Mouse (Mus musculus) MEL (cell line): ENCODE measurements around the gene Uchl4. TPM values are rescaled to one million over a fixed set of nuclear protein-coding genes. Genes with fewer than 3 reads are reported as not detected.

Experiments used
- DNase-seq: peaks from one replicate; pipeline ENCODE4 v3.0.0; 2011; ENCODE audit warnings: low read depth, low spot score
- H3K27ac ChIP-seq: 2 replicates; pipeline ENCODE4 v1.5.1; 2012; ENCODE audit warnings: low read depth, mild to moderate bottlenecking, control low read depth, low read length, moderate library complexity; ENCODE audit not compliant: control insufficient read depth
- H3K27me3 ChIP-seq, 2 experiments: fragments of 150-350 bp in 1 of 2; sonication (generic) in 1 of 2; 2 replicates each; pipeline ENCODE4 v1.6.1; 2012; ENCODE audit warnings: low read length in 2 of 2, mild to moderate bottlenecking in 2 of 2, improper control_type of control experiment in 1 of 2, moderate library complexity in 1 of 2; ENCODE audit not compliant: insufficient read depth in 2 of 2, control insufficient read depth in 1 of 2
- H3K36me3 ChIP-seq, 2 experiments: 2 replicates each; pipeline ENCODE4 v1.6.1; 2012 to 2014; ENCODE audit warnings: low read length in 2 of 2, improper control_type of control experiment in 1 of 2, inconsistent platforms in 1 of 2, mild to moderate bottlenecking in 1 of 2; ENCODE audit not compliant: insufficient read depth in 2 of 2, control insufficient read depth in 1 of 2
- H3K4me1 ChIP-seq, 2 experiments: fragments of 150-350 bp in 1 of 2; sonication (generic) in 1 of 2; 2 replicates each; pipeline ENCODE4 v1.6.1; 2012; ENCODE audit warnings: low read length in 2 of 2, improper control_type of control experiment in 1 of 2, mild to moderate bottlenecking in 1 of 2; ENCODE audit not compliant: insufficient read depth in 2 of 2, control insufficient read depth in 1 of 2
- H3K4me3 ChIP-seq, 2 experiments: fragments of 150-350 bp in 1 of 2; sonication (generic) in 1 of 2; 2 replicates each; pipeline ENCODE4 v1.5.1; 2012; ENCODE audit warnings: low read depth in 2 of 2, low read length in 2 of 2, mild to moderate bottlenecking in 2 of 2, moderate library complexity in 2 of 2, control low read depth in 1 of 2, improper control_type of control experiment in 1 of 2; ENCODE audit not compliant: control insufficient read depth in 1 of 2, insufficient read depth in 1 of 2
- H3K79me2 ChIP-seq: 2 replicates; pipeline ENCODE4 v1.6.1; 2012; ENCODE audit warnings: mild to moderate bottlenecking, low read length, moderate library complexity; ENCODE audit not compliant: control insufficient read depth, poor library complexity, insufficient read depth
- H3K9ac ChIP-seq: 2 replicates; pipeline ENCODE4 v1.6.1; 2012; ENCODE audit warnings: low read depth, mild to moderate bottlenecking, control low read depth, low read length, moderate library complexity; ENCODE audit not compliant: control insufficient read depth, poor library complexity, severe bottlenecking
- H3K9me3 ChIP-seq: fragments of 150-350 bp; sonication (generic); replicated peaks from 2 replicates; pipeline ENCODE4 v1.6.1; 2012; ENCODE audit warnings: mild to moderate bottlenecking, low read length, improper control_type of control experiment, moderate library complexity; ENCODE audit not compliant: insufficient read depth
- CHD2 ChIP-seq: IDR thresholded peaks from 2 replicates; pipeline ENCODE4 v1.6.1; 2011; ENCODE audit warnings: low read length, improper control_type of control experiment
- CTCF ChIP-seq, 3 experiments: IDR thresholded peaks in 2 of 3; conservative IDR thresholded peaks in 1 of 3; 2 replicates each; pipeline ENCODE4 v1.5.1; 2011 to 2012; ENCODE audit warnings: low read length in 3 of 3, low read depth in 2 of 3, mild to moderate bottlenecking in 2 of 3, improper control_type of control experiment in 1 of 3, inconsistent platforms in 1 of 3, mixed read lengths in 1 of 3, moderate library complexity in 1 of 3; ENCODE audit not compliant: control insufficient read depth in 1 of 3, insufficient read depth in 1 of 3, poor library complexity in 1 of 3, severe bottlenecking in 1 of 3
- ELF1 ChIP-seq: IDR thresholded peaks from 2 replicates; pipeline ENCODE4 v1.6.1; 2014; ENCODE audit warnings: low read depth, mild to moderate bottlenecking, inconsistent platforms, low read length, improper control_type of control experiment, moderate library complexity
- ETS1 ChIP-seq: IDR thresholded peaks from 2 replicates; pipeline ENCODE4 v1.6.1; 2012; ENCODE audit warnings: low read depth, mild to moderate bottlenecking, inconsistent platforms, low read length, improper control_type of control experiment, moderate library complexity
- MAFK ChIP-seq: IDR thresholded peaks from 2 replicates; pipeline ENCODE4 v1.6.1; 2011; ENCODE audit warnings: low read depth, mild to moderate bottlenecking, low read length, improper control_type of control experiment, borderline replicate concordance
- MXI1 ChIP-seq: IDR thresholded peaks from 2 replicates; pipeline ENCODE4 v1.6.1; 2011; ENCODE audit warnings: mild to moderate bottlenecking, low read depth, low read length, improper control_type of control experiment
- MYC ChIP-seq: IDR thresholded peaks from 2 replicates; pipeline ENCODE4 v1.6.1; 2011; ENCODE audit warnings: low read depth, mild to moderate bottlenecking, low read length, improper control_type of control experiment, moderate library complexity
- NRF1 ChIP-seq: IDR thresholded peaks from 2 replicates; pipeline ENCODE4 v1.6.1; 2014; ENCODE audit warnings: low read depth, mild to moderate bottlenecking, inconsistent platforms, low read length, improper control_type of control experiment, moderate library complexity; ENCODE audit not compliant: poor library complexity, insufficient read depth, severe bottlenecking
- POLR2AphosphoS5 ChIP-seq: IDR thresholded peaks from 2 replicates; pipeline ENCODE4 v1.6.1; 2012; ENCODE audit warnings: low read depth, borderline replicate concordance, mild to moderate bottlenecking, inconsistent platforms, low read length, moderate library complexity, mixed read lengths
- RAD21 ChIP-seq: IDR thresholded peaks from 2 replicates; pipeline ENCODE4 v1.6.1; 2011; ENCODE audit warnings: mild to moderate bottlenecking, low read depth, low read length, improper control_type of control experiment
- SIN3A ChIP-seq: IDR thresholded peaks from 2 replicates; pipeline ENCODE4 v1.6.1; 2012; ENCODE audit warnings: low read length, improper control_type of control experiment, inconsistent platforms
- SMC3 ChIP-seq: IDR thresholded peaks from 2 replicates; pipeline ENCODE4 v1.6.1; 2011; ENCODE audit warnings: low read depth, low read length, improper control_type of control experiment
- TBP ChIP-seq: IDR thresholded peaks from 2 replicates; pipeline ENCODE4 v1.8.0; 2011; ENCODE audit warnings: low read depth, low read length, improper control_type of control experiment
- UBTF ChIP-seq: IDR thresholded peaks from 2 replicates; pipeline ENCODE4 v1.6.1; 2012; ENCODE audit warnings: low read depth, mild to moderate bottlenecking, inconsistent platforms, low read length, improper control_type of control experiment, moderate library complexity, borderline replicate concordance; ENCODE audit not compliant: insufficient read depth
- ZC3H11A ChIP-seq: IDR thresholded peaks from 2 replicates; pipeline ENCODE4 v1.6.1; 2012; ENCODE audit warnings: low read depth, mild to moderate bottlenecking, inconsistent platforms, low read length, improper control_type of control experiment
- ZKSCAN1 ChIP-seq: IDR thresholded peaks from 2 replicates; pipeline ENCODE4 v1.6.1; 2012; ENCODE audit warnings: low read depth, mild to moderate bottlenecking, inconsistent platforms, low read length, improper control_type of control experiment, moderate library complexity
- polyA plus RNA-seq, 2 experiments: library from polyadenylated mRNA; stranded (reverse) in 1 of 2; unstranded in 1 of 2; fragments of >175 nt in 1 of 2; fragments of >200 nt in 1 of 2; gene quantifications; 2 replicates each; pipeline versions ENCODE4 v1.2.1 to v1.2.4; 2012; ENCODE audit warnings: low replicate concordance in 2 of 2, low read depth in 1 of 2; ENCODE audit not compliant: insufficient read length in 2 of 2, insufficient read depth in 1 of 2, missing spikeins in 1 of 2
- total RNA-seq: library from RNA; depleted of rRNA; stranded (reverse); fragments of 300-350 nt; gene quantifications from 2 replicates; pipeline ENCODE4 v1.2.3, GENCODE M21; 2012

Gene Uchl4
- total and polyA plus RNA-seq, 3 experiments = 0.27 to 7.4 TPM; not detected in 1

DNA sequence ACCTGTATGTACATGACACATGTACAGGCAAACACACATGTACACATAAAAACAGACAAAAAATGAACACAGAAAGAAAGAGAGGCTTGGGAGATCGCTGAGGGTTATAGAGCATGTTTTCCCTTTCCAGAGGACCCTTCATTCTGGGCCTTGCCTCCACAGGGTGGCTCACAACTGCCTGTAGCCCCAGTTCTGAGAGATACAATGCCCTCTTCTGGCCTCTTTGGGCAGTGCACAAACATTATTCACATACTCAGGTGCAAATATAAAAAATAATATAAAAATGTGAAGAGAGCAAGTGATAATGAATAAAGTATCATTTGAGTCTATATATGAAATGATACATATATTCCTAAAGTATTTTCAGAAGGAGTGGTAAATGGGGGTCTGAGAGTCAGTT lies 39.9 kb downstream of the Uchl4 start:
- Histone ChIP-seq H3K79me2 (no peaks in the 10 kb centered on the region), H3K27ac (no peak overlapping the region), H3K9me3 (no peaks in the 10 kb centered on the region), H3K9ac (no peak overlapping the region)
- peak; percentile 73 for DNase-seq
- TF ChIP-seq NRF1 = no peak
- TF ChIP-seq CTCF (IDR thresholded peaks at IDR 0.05 in 2 of 3, conservative IDR thresholded peaks at IDR 0.05 in 1 of 3; ENCODE audit: control insufficient read depth in 1 of 3, insufficient read depth in 1 of 3, low read depth in 2 of 3, low read length in 3 of 3, poor library complexity in 1 of 3, severe bottlenecking in 1 of 3) = peak; percentile 57 to 73 (median 57)
- peak; percentile 69 for TF ChIP-seq SMC3
- TF ChIP-seq RAD21 = peak; percentile 41
- TF ChIP-seq, all 39 proteins: peak for 3
- H3K36me3 ChIP-seq = no peaks in the 10 kb centered on the region
- no peak overlapping the region for H3K4me3 ChIP-seq
- no peaks in the 10 kb centered on the region for H3K27me3 ChIP-seq
- no peaks in the 10 kb centered on the region for H3K4me1 ChIP-seq

DNA sequence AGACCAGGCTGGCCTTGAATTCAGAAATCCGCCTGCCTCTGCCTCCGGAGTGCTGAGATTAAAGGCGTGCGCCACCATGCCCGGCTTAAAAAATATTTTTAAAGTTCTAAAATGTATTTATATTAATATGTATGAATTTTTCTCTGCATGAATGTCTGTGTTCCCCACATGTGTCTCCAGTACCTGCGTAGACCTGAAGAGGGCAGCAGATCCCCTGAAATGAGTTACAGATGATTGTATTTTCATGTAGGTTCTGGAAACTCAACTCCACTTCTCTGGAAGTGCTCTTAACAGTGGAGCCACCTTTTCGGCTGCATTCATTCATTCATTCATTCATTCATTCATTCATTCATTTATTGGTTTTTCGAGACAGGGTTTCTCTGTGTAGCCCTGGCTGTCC lies 42.7 kb downstream of the Uchl4 start:
- no peak overlapping the region for H3K4me3 ChIP-seq

DNA sequence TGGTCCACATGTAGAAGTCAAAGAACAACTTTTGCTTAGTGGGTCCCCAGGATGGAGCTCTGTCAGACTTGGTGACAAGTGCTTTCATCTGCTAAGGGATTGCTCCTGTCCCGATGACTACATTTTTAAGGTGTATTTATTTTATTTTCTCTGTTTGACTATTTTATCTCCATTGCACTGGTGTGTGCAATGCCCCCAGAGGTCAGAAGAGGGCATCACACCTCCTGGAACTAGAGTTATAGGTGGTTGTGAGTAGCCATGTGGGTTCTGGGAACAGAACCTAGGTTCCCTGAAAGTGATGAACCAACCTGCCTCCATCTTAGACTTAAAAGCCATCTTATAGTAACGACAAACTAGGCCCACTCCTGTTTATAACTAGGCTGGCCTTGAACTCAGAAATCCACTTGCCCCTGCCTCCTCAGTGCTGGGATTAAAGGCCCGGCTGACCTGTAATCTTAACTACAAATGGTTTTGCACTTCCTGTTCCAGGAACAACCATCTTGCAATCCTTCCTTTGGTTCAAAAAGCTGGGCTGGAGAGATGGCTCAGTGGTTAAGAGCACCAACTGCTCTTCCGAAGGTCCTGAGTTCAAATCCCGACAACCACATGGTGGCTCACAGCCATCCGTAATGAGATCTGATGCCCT lies 43.8 kb downstream of the Uchl4 start:
- Histone ChIP-seq H3K79me2 (peaks cover 19% of the 10 kb centered on the region), H3K4me1 (peaks cover 3 to 11% of the 10 kb centered on the region in 2 experiments; a peak in 2 of 4 replicates), H3K27me3 (no peaks in the 10 kb centered on the region), H3K27ac (no peak overlapping the region), H3K9me3 (no peaks in the 10 kb centered on the region), H3K36me3 (peaks cover 0 to 13% of the 10 kb centered on the region in 2 experiments; a peak in 2 of 4 replicates), H3K9ac (no peak overlapping the region), H3K4me3 (no peak overlapping the region)
- TF ChIP-seq CHD2 (no peak), POLR2AphosphoS5 (no peak), MYC (no peak), MXI1 (no peak), UBTF (no peak), TBP (0 out of 2 replicates have a peak, but pooled peaks have one; percentile 38), CTCF (IDR thresholded peaks at IDR 0.05 in 2 of 3, conservative IDR thresholded peaks at IDR 0.05 in 1 of 3; ENCODE audit: control insufficient read depth in 1 of 3, insufficient read depth in 1 of 3, low read depth in 2 of 3, low read length in 3 of 3, poor library complexity in 1 of 3, severe bottlenecking in 1 of 3) (peak in 2 of 3 experiments; percentile 9 to 29; a peak in 3 of 6 replicates), MAFK (no peak), SMC3 (no peak)
- peak; percentile 33 for DNase-seq

More for the DNA sequence above, 42.7 kb downstream of the Uchl4 start:
- DNase-seq = peak; percentile 91
- Histone ChIP-seq H3K36me3 (peaks cover 0 to 4% of the 10 kb centered on the region in 2 experiments; a peak in 1 of 4 replicates), H3K9ac (no peak overlapping the region), H3K27ac (no peak overlapping the region), H3K4me1 (peaks cover 3% of the 10 kb centered on the region in 2 experiments; a peak in 2 of 4 replicates), H3K79me2 (peaks cover 13% of the 10 kb centered on the region), H3K9me3 (no peaks in the 10 kb centered on the region), H3K27me3 (no peaks in the 10 kb centered on the region)
- TF ChIP-seq ZC3H11A (peak; percentile 61), SMC3 (peak; percentile 53), ETS1 (no peak), SIN3A (peak; percentile 39; the same call in 1 of the 2 replicates), ELF1 (0 out of 2 replicates have a peak, but pooled peaks have one; percentile 31), RAD21 (peak; percentile 81), MYC (0 out of 2 replicates have a peak, but pooled peaks have one; percentile 60), ZKSCAN1 (no peak), CTCF (IDR thresholded peaks at IDR 0.05 in 2 of 3, conservative IDR thresholded peaks at IDR 0.05 in 1 of 3; ENCODE audit: control insufficient read depth in 1 of 3, insufficient read depth in 1 of 3, low read depth in 2 of 3, low read length in 3 of 3, poor library complexity in 1 of 3, severe bottlenecking in 1 of 3) (peak; percentile 57 to 78 (median 66))
